Mouse (Mus musculus) stomach, postnatal 0 days (tissue): ENCODE measurements around the gene Egflam.

Source experiments
- CTCF ChIP-seq: IDR thresholded peaks from 2 replicates; pipeline ENCODE4 v1.5.1; 2016; ENCODE audit warnings: antibody characterized with exemption, low read depth, mild to moderate bottlenecking, moderate library complexity
- EP300 ChIP-seq: optimal IDR thresholded peaks from 2 replicates; pipeline ENCODE3; 2016; ENCODE audit warnings: antibody characterized with exemption

GRCm38 (mm10) chr15:7320901-7321300 lies 77.3 kb downstream of the Egflam start:
- no peak for TF ChIP-seq CTCF
- TF ChIP-seq EP300: no peak
